Mouse (Mus musculus) bone marrow, adult 2 months (tissue): ENCODE results near the gene Sfn.

Experiments
- CTCF ChIP-seq: fragments of 200-500 bp; IDR thresholded peaks from 2 replicates; pipeline ENCODE4 v1.5.1; 2011; ENCODE audit warnings: low read length, control low read depth; ENCODE audit not compliant: control insufficient read depth, insufficient read depth
- POLR2A ChIP-seq: fragments of 200-500 bp; IDR thresholded peaks from 2 replicates; pipeline ENCODE4 v1.6.1; 2011; ENCODE audit warnings: low read depth, mild to moderate bottlenecking, control low read depth, low read length, borderline replicate concordance; ENCODE audit not compliant: control insufficient read depth

- no peak for TF ChIP-seq CTCF
- TF ChIP-seq POLR2A: no peak
These were observed 6.4 kb downstream of the Sfn start for GRCm38 (mm10) chr4:133595538-133595937.
